Mouse (Mus musculus): ENCODE measurements around the gene Zfp207. TPM values are rescaled to one million over a fixed set of nuclear protein-coding genes. Genes with fewer than 3 reads are reported as not detected.
"Not testable (repeated sequence)": the region's sequence is repeated elsewhere in the genome, so short reads cannot be mapped to it uniquely, and the experiment has no call there.

Zfp207 gene
- polyA plus RNA-seq, 1 experiment from 2014 or later = 240 TPM

- no peak overlapping the region for H3K27ac ChIP-seq (ENCODE audit: low read length)
- ATAC-seq (ENCODE audit: low read depth) = no peak
- WGBS = 86% methylated on average over 3 of the region's 3 CpGs
- no peak overlapping the region for H3K4me2 ChIP-seq (ENCODE audit: low read depth, low read length)
- no peaks in the 10 kb centered on the region for H3K27me3 ChIP-seq (ENCODE audit: control insufficient read depth, insufficient read depth, low read depth, low read length)
- no peak overlapping the region for H3K9ac ChIP-seq (ENCODE audit: low read length)
- H3K4me1 ChIP-seq (replicated peaks; ENCODE audit: control insufficient read depth, insufficient read depth, low read length) = no peaks in the 10 kb centered on the region
- peaks cover 43% of the 10 kb centered on the region for H3K36me3 ChIP-seq (ENCODE audit: control insufficient read depth, insufficient read depth, low read length)
- no peak overlapping the region for H3K4me3 ChIP-seq (ENCODE audit: low read length)
- no peaks in the 10 kb centered on the region for H3K9me3 ChIP-seq (ENCODE audit: control insufficient read depth, low read length)
Observed at GRCm38 (mm10) chr11:80395930-80396329, 12.9 kb downstream of the Zfp207 start.

- no peak overlapping the region for H3K9ac ChIP-seq (ENCODE audit: low read length)
- WGBS = 86% methylated on average over 4 of the region's 4 CpGs
- no peaks in the 10 kb centered on the region for H3K4me1 ChIP-seq (replicated peaks; ENCODE audit: control insufficient read depth, insufficient read depth, low read length)
- no peak for ATAC-seq (ENCODE audit: low read depth)
- peaks cover 41% of the 10 kb centered on the region for H3K36me3 ChIP-seq (ENCODE audit: control insufficient read depth, insufficient read depth, low read length)
- H3K27me3 ChIP-seq (ENCODE audit: control insufficient read depth, insufficient read depth, low read depth, low read length) = no peaks in the 10 kb centered on the region
- no peaks in the 10 kb centered on the region for H3K9me3 ChIP-seq (ENCODE audit: control insufficient read depth, low read length)
- no peak overlapping the region for H3K27ac ChIP-seq (ENCODE audit: low read length)
- H3K4me3 ChIP-seq (ENCODE audit: low read length) = no peak overlapping the region
- H3K4me2 ChIP-seq (ENCODE audit: low read depth, low read length) = no peak overlapping the region
Observed at GRCm38 (mm10) chr11:80396617-80397016, 13.5 kb downstream of the Zfp207 start.

GRCm38 (mm10) chr11:80407878-80408277 is 24.8 kb downstream of the Zfp207 start:
- 94% methylated on average over 6 of the region's 6 CpGs for WGBS
- H3K9ac ChIP-seq (ENCODE audit: low read length); H3K4me1 ChIP-seq (replicated peaks; ENCODE audit: control insufficient read depth, insufficient read depth, low read length); ATAC-seq (ENCODE audit: low read depth); H3K27me3 ChIP-seq (ENCODE audit: control insufficient read depth, insufficient read depth, low read depth, low read length); H3K27ac ChIP-seq (ENCODE audit: low read length); H3K4me2 ChIP-seq (ENCODE audit: low read depth, low read length); H3K9me3 ChIP-seq (ENCODE audit: control insufficient read depth, low read length); H3K4me3 ChIP-seq (ENCODE audit: low read length): not testable (repeated sequence)
- H3K36me3 ChIP-seq (ENCODE audit: control insufficient read depth, insufficient read depth, low read length) = peaks cover 38% of the 10 kb centered on the region

GRCm38 (mm10) chr11:80410377-80410776 is 27.3 kb downstream of the Zfp207 start:
- WGBS = 85% methylated on average over 2 of the region's 2 CpGs
- Histone ChIP-seq H3K4me3 (ENCODE audit: low read length) (no peak overlapping the region), H3K9ac (ENCODE audit: low read length) (no peak overlapping the region), H3K36me3 (ENCODE audit: control insufficient read depth, insufficient read depth, low read length) (peaks cover 35% of the 10 kb centered on the region), H3K4me1 (replicated peaks; ENCODE audit: control insufficient read depth, insufficient read depth, low read length) (no peaks in the 10 kb centered on the region), H3K27me3 (ENCODE audit: control insufficient read depth, insufficient read depth, low read depth, low read length) (no peaks in the 10 kb centered on the region), H3K4me2 (ENCODE audit: low read depth, low read length) (no peak overlapping the region), H3K9me3 (ENCODE audit: control insufficient read depth, low read length) (no peaks in the 10 kb centered on the region), H3K27ac (ENCODE audit: low read length) (no peak overlapping the region)
- ATAC-seq (ENCODE audit: low read depth) = no peak

- H3K4me2 ChIP-seq (ENCODE audit: low read depth, low read length) = no peak overlapping the region
- H3K9ac ChIP-seq (ENCODE audit: low read length) = no peak overlapping the region
- H3K36me3 ChIP-seq (ENCODE audit: control insufficient read depth, insufficient read depth, low read length) = peaks cover 19% of the 10 kb centered on the region
- H3K4me1 ChIP-seq (replicated peaks; ENCODE audit: control insufficient read depth, insufficient read depth, low read length) = no peaks in the 10 kb centered on the region
- 89% methylated on average over 5 of the region's 5 CpGs for WGBS
- H3K27ac ChIP-seq (ENCODE audit: low read length) = no peak overlapping the region
- H3K9me3 ChIP-seq (ENCODE audit: control insufficient read depth, low read length) = peaks cover 5% of the 10 kb centered on the region
- H3K4me3 ChIP-seq (ENCODE audit: low read length) = no peak overlapping the region
- ATAC-seq (ENCODE audit: low read depth) = no peak
- H3K27me3 ChIP-seq (ENCODE audit: control insufficient read depth, insufficient read depth, low read depth, low read length) = no peaks in the 10 kb centered on the region
Observed at GRCm38 (mm10) chr11:80417085-80417484, 34.0 kb downstream of the Zfp207 start.

GRCm38 (mm10) chr11:80419743-80420142 is 36.7 kb downstream of the Zfp207 start:
- no peaks in the 10 kb centered on the region for H3K4me1 ChIP-seq (replicated peaks; ENCODE audit: control insufficient read depth, insufficient read depth, low read length)
- H3K4me2 ChIP-seq (ENCODE audit: low read depth, low read length) = no peak overlapping the region
- H3K36me3 ChIP-seq (ENCODE audit: control insufficient read depth, insufficient read depth, low read length) = peaks cover 17% of the 10 kb centered on the region
- H3K9me3 ChIP-seq (ENCODE audit: control insufficient read depth, low read length) = peaks cover 5% of the 10 kb centered on the region
- H3K27me3 ChIP-seq (ENCODE audit: control insufficient read depth, insufficient read depth, low read depth, low read length) = no peaks in the 10 kb centered on the region
- H3K9ac ChIP-seq (ENCODE audit: low read length) = no peak overlapping the region
- no peak overlapping the region for H3K27ac ChIP-seq (ENCODE audit: low read length)
- ATAC-seq (ENCODE audit: low read depth) = no peak
- 79% methylated on average over 1 of the region's 1 CpGs for WGBS
- H3K4me3 ChIP-seq (ENCODE audit: low read length) = no peak overlapping the region

- Histone ChIP-seq H3K9ac (ENCODE audit: low read length) (no peak overlapping the region), H3K4me1 (replicated peaks; ENCODE audit: control insufficient read depth, insufficient read depth, low read length) (no peaks in the 10 kb centered on the region), H3K4me2 (ENCODE audit: low read depth, low read length) (no peak overlapping the region), H3K27ac (ENCODE audit: low read length) (no peak overlapping the region), H3K36me3 (ENCODE audit: control insufficient read depth, insufficient read depth, low read length) (peaks cover 12% of the 10 kb centered on the region), H3K27me3 (ENCODE audit: control insufficient read depth, insufficient read depth, low read depth, low read length) (no peaks in the 10 kb centered on the region), H3K9me3 (ENCODE audit: control insufficient read depth, low read length) (peaks cover 5% of the 10 kb centered on the region), H3K4me3 (ENCODE audit: low read length) (no peak overlapping the region)
- 53% methylated on average over 2 of the region's 2 CpGs for WGBS
- no peak for ATAC-seq (ENCODE audit: low read depth)
Observed at GRCm38 (mm10) chr11:80420202-80420984, 37.3 kb downstream of the Zfp207 start.

GRCm38 (mm10) chr11:80421421-80422047 is 38.5 kb downstream of the Zfp207 start:
- Histone ChIP-seq H3K27me3 (ENCODE audit: control insufficient read depth, insufficient read depth, low read depth, low read length) (no peaks in the 10 kb centered on the region), H3K4me1 (replicated peaks; ENCODE audit: control insufficient read depth, insufficient read depth, low read length) (no peaks in the 10 kb centered on the region), H3K4me3 (ENCODE audit: low read length) (no peak overlapping the region), H3K4me2 (ENCODE audit: low read depth, low read length) (no peak overlapping the region), H3K36me3 (ENCODE audit: control insufficient read depth, insufficient read depth, low read length) (peaks cover 7% of the 10 kb centered on the region), H3K27ac (ENCODE audit: low read length) (no peak overlapping the region), H3K9me3 (ENCODE audit: control insufficient read depth, low read length) (peaks cover 5% of the 10 kb centered on the region), H3K9ac (ENCODE audit: low read length) (no peak overlapping the region)
- no peak for ATAC-seq (ENCODE audit: low read depth)
- whole genome bisulfite sequencing = 75% methylated on average over 7 of the region's 7 CpGs

GRCm38 (mm10) chr11:80424691-80425090 is 41.6 kb downstream of the Zfp207 start:
- no peak for ATAC-seq (ENCODE audit: low read depth)
- Histone ChIP-seq H3K4me3 (ENCODE audit: low read length) (no peak overlapping the region), H3K9me3 (ENCODE audit: control insufficient read depth, low read length) (no peaks in the 10 kb centered on the region), H3K36me3 (ENCODE audit: control insufficient read depth, insufficient read depth, low read length) (no peaks in the 10 kb centered on the region), H3K4me2 (ENCODE audit: low read depth, low read length) (no peak overlapping the region), H3K9ac (ENCODE audit: low read length) (no peak overlapping the region), H3K27me3 (ENCODE audit: control insufficient read depth, insufficient read depth, low read depth, low read length) (no peaks in the 10 kb centered on the region), H3K4me1 (replicated peaks; ENCODE audit: control insufficient read depth, insufficient read depth, low read length) (peaks cover 2% of the 10 kb centered on the region), H3K27ac (ENCODE audit: low read length) (no peak overlapping the region)
- WGBS = 77% methylated on average over 2 of the region's 2 CpGs

Measured in lung, embryonic 16.5 days (tissue).